Mouse (Mus musculus): ENCODE measurements around the gene Drosha. TPM values are rescaled to one million over a fixed set of nuclear protein-coding genes. Genes with fewer than 3 reads are reported as not detected.
"Not testable (repeated sequence)": the region's sequence is repeated elsewhere in the genome, so short reads cannot be mapped to it uniquely, and the experiment has no call there.

Gene Drosha
- polyA plus RNA-seq, 1 experiment from 2014 or later, result 23.5 TPM

GRCm38 (mm10) chr15:12919967-12920870 is 95.6 kb downstream of the Drosha start:
- H3K27ac ChIP-seq (replicated peaks in 1 of 2; ENCODE audit: control insufficient read depth in 1 of 2, insufficient read depth in 1 of 2, low read depth in 2 of 2, low read length in 2 of 2), result no peak overlapping the region
- WGBS, result 87% methylated on average over 24 of the region's 24 CpGs
- no peak overlapping the region for H3K9ac ChIP-seq (ENCODE audit: low read length)
- H3K27me3 ChIP-seq (ENCODE audit: control insufficient read depth, insufficient read depth, low read length), result no peaks in the 10 kb centered on the region
- no peaks in the 10 kb centered on the region for H3K4me1 ChIP-seq (ENCODE audit: control insufficient read depth in 2 of 2, insufficient read depth in 2 of 2, low read length in 2 of 2)
- H3K4me3 ChIP-seq (ENCODE audit: control insufficient read depth in 1 of 2, insufficient read depth in 1 of 2, low read depth in 1 of 2, low read length in 2 of 2), result no peak overlapping the region
- no peak for ATAC-seq (ENCODE audit: insufficient number of reproducible peaks, insufficient read depth, low FRiP score, low read depth)
- no peaks in the 10 kb centered on the region for H3K9me3 ChIP-seq (ENCODE audit: control insufficient read depth, low read length)
- H3K36me3 ChIP-seq (ENCODE audit: control insufficient read depth, insufficient read depth, low read length), result peaks cover 84% of the 10 kb centered on the region
- H3K4me2 ChIP-seq (ENCODE audit: low read length), result no peak overlapping the region

GRCm38 (mm10) chr15:12921901-12922300 is 97.3 kb downstream of the Drosha start:
- Histone ChIP-seq H3K4me1 (ENCODE audit: control insufficient read depth in 2 of 2, insufficient read depth in 2 of 2, low read length in 2 of 2) (no peaks in the 10 kb centered on the region), H3K36me3 (ENCODE audit: control insufficient read depth, insufficient read depth, low read length) (peaks cover 84% of the 10 kb centered on the region), H3K9ac (ENCODE audit: low read length) (no peak overlapping the region), H3K4me3 (ENCODE audit: control insufficient read depth in 1 of 2, insufficient read depth in 1 of 2, low read depth in 1 of 2, low read length in 2 of 2) (no peak overlapping the region), H3K4me2 (ENCODE audit: low read length) (no peak overlapping the region), H3K27ac (replicated peaks in 1 of 2; ENCODE audit: control insufficient read depth in 1 of 2, insufficient read depth in 1 of 2, low read depth in 2 of 2, low read length in 2 of 2) (no peak overlapping the region), H3K27me3 (ENCODE audit: control insufficient read depth, insufficient read depth, low read length) (no peaks in the 10 kb centered on the region), H3K9me3 (ENCODE audit: control insufficient read depth, low read length) (no peaks in the 10 kb centered on the region)
- WGBS, result 88% methylated on average over 6 of the region's 6 CpGs
- ATAC-seq (ENCODE audit: insufficient number of reproducible peaks, insufficient read depth, low FRiP score, low read depth), result no peak

GRCm38 (mm10) chr15:12923826-12924225 is 99.2 kb downstream of the Drosha start:
- Histone ChIP-seq H3K4me3 (ENCODE audit: control insufficient read depth in 1 of 2, insufficient read depth in 1 of 2, low read depth in 1 of 2, low read length in 2 of 2) (no peak overlapping the region), H3K9ac (ENCODE audit: low read length) (no peak overlapping the region), H3K36me3 (ENCODE audit: control insufficient read depth, insufficient read depth, low read length) (peaks cover 80% of the 10 kb centered on the region), H3K4me1 (ENCODE audit: control insufficient read depth in 2 of 2, insufficient read depth in 2 of 2, low read length in 2 of 2) (no peaks in the 10 kb centered on the region), H3K4me2 (ENCODE audit: low read length) (no peak overlapping the region), H3K27ac (replicated peaks in 1 of 2; ENCODE audit: control insufficient read depth in 1 of 2, insufficient read depth in 1 of 2, low read depth in 2 of 2, low read length in 2 of 2) (no peak overlapping the region), H3K27me3 (ENCODE audit: control insufficient read depth, insufficient read depth, low read length) (no peaks in the 10 kb centered on the region), H3K9me3 (ENCODE audit: control insufficient read depth, low read length) (no peaks in the 10 kb centered on the region)
- WGBS, result 95% methylated on average over 6 of the region's 6 CpGs
- no peak for ATAC-seq (ENCODE audit: insufficient number of reproducible peaks, insufficient read depth, low FRiP score, low read depth)

- 77% methylated on average over 5 of the region's 5 CpGs for WGBS
- Histone ChIP-seq H3K27me3 (ENCODE audit: control insufficient read depth, insufficient read depth, low read length) (no peaks in the 10 kb centered on the region), H3K36me3 (ENCODE audit: control insufficient read depth, insufficient read depth, low read length) (peaks cover 65% of the 10 kb centered on the region), H3K27ac (replicated peaks in 1 of 2; ENCODE audit: control insufficient read depth in 1 of 2, insufficient read depth in 1 of 2, low read depth in 2 of 2, low read length in 2 of 2) (no peak overlapping the region), H3K4me3 (ENCODE audit: control insufficient read depth in 1 of 2, insufficient read depth in 1 of 2, low read depth in 1 of 2, low read length in 2 of 2) (no peak overlapping the region), H3K9me3 (ENCODE audit: control insufficient read depth, low read length) (no peaks in the 10 kb centered on the region), H3K4me2 (ENCODE audit: low read length) (no peak overlapping the region), H3K9ac (ENCODE audit: low read length) (no peak overlapping the region), H3K4me1 (ENCODE audit: control insufficient read depth in 2 of 2, insufficient read depth in 2 of 2, low read length in 2 of 2) (no peaks in the 10 kb centered on the region; a peak in 1 of 4 replicates)
- ATAC-seq (ENCODE audit: insufficient number of reproducible peaks, insufficient read depth, low FRiP score, low read depth), result no peak
These were observed 106.9 kb downstream of the Drosha start for GRCm38 (mm10) chr15:12931481-12931880.

GRCm38 (mm10) chr15:12936217-12936732 is 111.7 kb downstream of the Drosha start:
- H3K9me3 ChIP-seq (ENCODE audit: control insufficient read depth, low read length), result no peaks in the 10 kb centered on the region
- no peak overlapping the region for H3K27ac ChIP-seq (replicated peaks in 1 of 2; ENCODE audit: control insufficient read depth in 1 of 2, insufficient read depth in 1 of 2, low read depth in 2 of 2, low read length in 2 of 2)
- H3K27me3 ChIP-seq (ENCODE audit: control insufficient read depth, insufficient read depth, low read length), result no peaks in the 10 kb centered on the region
- no peaks in the 10 kb centered on the region; a peak in 2 of 4 replicates for H3K4me1 ChIP-seq (ENCODE audit: control insufficient read depth in 2 of 2, insufficient read depth in 2 of 2, low read length in 2 of 2)
- H3K4me2 ChIP-seq (ENCODE audit: low read length), result no peak overlapping the region
- WGBS, result 94% methylated on average over 10 of the region's 10 CpGs
- no peak for ATAC-seq (ENCODE audit: insufficient number of reproducible peaks, insufficient read depth, low FRiP score, low read depth)
- H3K36me3 ChIP-seq (ENCODE audit: control insufficient read depth, insufficient read depth, low read length), result peaks cover 23% of the 10 kb centered on the region
- H3K9ac ChIP-seq (ENCODE audit: low read length), result no peak overlapping the region
- H3K4me3 ChIP-seq (ENCODE audit: control insufficient read depth in 1 of 2, insufficient read depth in 1 of 2, low read depth in 1 of 2, low read length in 2 of 2), result no peak overlapping the region

- not testable (repeated sequence) for H3K4me2 ChIP-seq (ENCODE audit: low read length); H3K4me3 ChIP-seq (ENCODE audit: control insufficient read depth in 1 of 2, insufficient read depth in 1 of 2, low read depth in 1 of 2, low read length in 2 of 2); H3K27ac ChIP-seq (replicated peaks in 1 of 2; ENCODE audit: control insufficient read depth in 1 of 2, insufficient read depth in 1 of 2, low read depth in 2 of 2, low read length in 2 of 2); ATAC-seq (ENCODE audit: insufficient number of reproducible peaks, insufficient read depth, low FRiP score, low read depth); H3K9me3 ChIP-seq (ENCODE audit: control insufficient read depth, low read length); H3K27me3 ChIP-seq (ENCODE audit: control insufficient read depth, insufficient read depth, low read length); H3K4me1 ChIP-seq (ENCODE audit: control insufficient read depth in 2 of 2, insufficient read depth in 2 of 2, low read length in 2 of 2); H3K9ac ChIP-seq (ENCODE audit: low read length)
- peaks cover 18% of the 10 kb centered on the region for H3K36me3 ChIP-seq (ENCODE audit: control insufficient read depth, insufficient read depth, low read length)
- WGBS, result 82% methylated on average over 3 of the region's 3 CpGs
These were observed 112.7 kb downstream of the Drosha start for GRCm38 (mm10) chr15:12937326-12937725.

GRCm38 (mm10) chr15:12941106-12941505 is 116.5 kb downstream of the Drosha start:
- peaks cover 0 to 4% of the 10 kb centered on the region in 2 experiments; a peak in 2 of 4 replicates for H3K4me1 ChIP-seq (ENCODE audit: control insufficient read depth in 2 of 2, insufficient read depth in 2 of 2, low read length in 2 of 2)
- H3K27me3 ChIP-seq (ENCODE audit: control insufficient read depth, insufficient read depth, low read length), result no peaks in the 10 kb centered on the region
- no peak overlapping the region for H3K4me2 ChIP-seq (ENCODE audit: low read length)
- H3K9me3 ChIP-seq (ENCODE audit: control insufficient read depth, low read length), result no peaks in the 10 kb centered on the region
- no peak overlapping the region for H3K27ac ChIP-seq (replicated peaks in 1 of 2; ENCODE audit: control insufficient read depth in 1 of 2, insufficient read depth in 1 of 2, low read depth in 2 of 2, low read length in 2 of 2)
- no peak for ATAC-seq (ENCODE audit: insufficient number of reproducible peaks, insufficient read depth, low FRiP score, low read depth)
- H3K9ac ChIP-seq (ENCODE audit: low read length), result no peak overlapping the region
- 80% methylated on average over 9 of the region's 9 CpGs for WGBS
- peaks cover 5% of the 10 kb centered on the region; the same call in 1 of the 2 replicates for H3K36me3 ChIP-seq (ENCODE audit: control insufficient read depth, insufficient read depth, low read length)
- H3K4me3 ChIP-seq (ENCODE audit: control insufficient read depth in 1 of 2, insufficient read depth in 1 of 2, low read depth in 1 of 2, low read length in 2 of 2), result no peak overlapping the region
